Mouse (Mus musculus) limb, embryonic 10.5 days (tissue): Measurements from ENCODE around the gene Znfx1. TPM values are rescaled to one million over a fixed set of nuclear protein-coding genes. Genes with fewer than 3 reads are reported as not detected.

Source experiments
- DNase-seq: peaks from one replicate; pipeline ENCODE4 v3.0.0-alpha.2; 2017; ENCODE audit warnings: low spot score
- H3K27ac ChIP-seq: fragments of 300-500 bp; sonication (generic); 2 replicates; pipeline ENCODE4 v1.5.1; 2016; ENCODE audit warnings: mild to moderate bottlenecking
- H3K27me3 ChIP-seq: fragments of 300-500 bp; sonication (generic); 2 replicates; pipeline ENCODE4 v1.6.1; 2016; ENCODE audit warnings: low read depth, mild to moderate bottlenecking; ENCODE audit not compliant: poor library complexity, severe bottlenecking
- H3K36me3 ChIP-seq: fragments of 300-500 bp; sonication (generic); 2 replicates; pipeline ENCODE4 v1.6.1; 2016; ENCODE audit warnings: mild to moderate bottlenecking, moderate library complexity
- H3K4me1 ChIP-seq: fragments of 300-500 bp; sonication (generic); 2 replicates; pipeline ENCODE4 v1.6.1; 2016
- H3K4me3 ChIP-seq: fragments of 300-500 bp; sonication (generic); 2 replicates; pipeline ENCODE4 v1.5.1; 2016; ENCODE audit warnings: mild to moderate bottlenecking, moderate library complexity
- H3K9me3 ChIP-seq: fragments of 300-500 bp; sonication (generic); replicated peaks from 2 replicates; pipeline ENCODE4 v1.6.1; 2016; ENCODE audit warnings: mild to moderate bottlenecking
- WGBS: fragments of 180-500 bp; shearing (Covaris S2); methylation state at CpG from one replicate; pipeline ENCODE4 v1.1.7; 2016; 5-methylcytosine and 5-hydroxymethylcytosine counted together
- polyA plus RNA-seq: library from polyadenylated mRNA; unstranded; fragments of >200 nt; fragmentation: Nextera tagmentation; extraction: Ambion mirVana; gene quantifications from 2 replicates; pipeline ENCODE4 v1.2.1, GENCODE M21; 2016

Znfx1 gene
- polyA plus RNA-seq, 1 experiment from 2014 or later = 5.1 TPM

DNA sequence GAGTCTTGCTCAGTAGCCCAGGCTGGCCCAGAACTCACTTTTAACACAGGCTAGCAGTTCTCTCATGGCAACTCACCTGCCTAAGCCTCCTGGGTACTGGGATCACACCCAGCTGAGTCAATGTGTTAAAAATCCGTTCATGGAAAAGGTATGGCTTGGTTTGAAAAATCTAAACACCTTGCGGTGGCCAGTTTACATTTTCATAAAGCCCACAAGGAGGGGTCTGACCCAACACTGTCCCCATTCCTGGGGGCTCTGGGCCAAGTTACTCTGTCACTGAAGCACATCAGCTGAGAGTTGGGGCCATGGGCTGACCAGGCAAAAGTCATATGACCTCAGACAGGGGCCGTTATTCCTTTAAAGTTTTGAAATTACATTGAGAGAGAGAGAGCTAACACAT is 17.6 kb upstream of the Znfx1 start:
- H3K27ac ChIP-seq = 0 out of 2 replicates have a peak overlapping the region, but pooled peaks have one; percentile 53
- no peak overlapping the region for H3K4me3 ChIP-seq
- no peaks in the 10 kb centered on the region for H3K9me3 ChIP-seq
- H3K27me3 ChIP-seq = no peaks in the 10 kb centered on the region
- DNase-seq = no peak
- 81% methylated on average over 3 of the region's 3 CpGs for WGBS
- H3K36me3 ChIP-seq = no peaks in the 10 kb centered on the region
- peaks cover 38% of the 10 kb centered on the region for H3K4me1 ChIP-seq

DNA sequence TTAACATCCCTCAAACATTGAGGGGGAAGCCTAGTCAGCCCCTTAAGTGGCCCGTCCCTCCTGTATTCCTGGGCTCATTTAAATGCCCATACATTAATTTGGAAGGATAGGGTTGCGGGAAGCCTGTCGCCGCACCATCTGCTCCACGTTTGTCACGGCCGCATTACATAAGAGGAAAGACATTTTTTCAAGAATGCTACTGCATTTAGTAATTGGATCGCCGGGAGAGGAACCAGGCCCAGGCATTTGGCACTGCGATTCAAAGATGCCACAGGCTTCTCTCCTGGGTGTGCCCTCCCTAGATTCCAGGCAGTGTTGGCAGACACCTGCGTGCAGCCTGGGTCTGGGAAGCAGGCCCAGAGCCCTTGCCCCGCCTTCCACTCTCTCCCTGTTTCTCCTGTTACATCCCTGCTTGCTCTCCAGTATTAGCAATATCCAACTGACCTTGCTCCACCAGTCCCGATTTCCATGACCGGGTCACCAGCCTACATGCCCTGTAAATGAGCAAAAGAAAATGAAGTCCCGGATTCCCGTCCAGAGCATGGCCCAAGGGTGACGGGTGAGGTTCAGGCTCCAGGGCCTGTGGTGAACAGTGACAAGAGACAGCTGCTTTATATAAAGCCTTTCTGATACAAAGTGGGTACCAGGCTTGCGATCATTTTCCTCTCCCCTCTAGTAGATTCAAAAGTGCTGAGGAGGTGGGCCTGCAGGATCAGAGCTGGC is 16.9 kb upstream of the Znfx1 start:
- peaks cover 38% of the 10 kb centered on the region for H3K4me1 ChIP-seq
- no peaks in the 10 kb centered on the region for H3K9me3 ChIP-seq
- H3K4me3 ChIP-seq = no peak overlapping the region
- H3K36me3 ChIP-seq = no peaks in the 10 kb centered on the region
- no peak overlapping the region for H3K27ac ChIP-seq
- WGBS = 61% methylated on average over 18 of the region's 18 CpGs
- no peaks in the 10 kb centered on the region for H3K27me3 ChIP-seq
- DNase-seq = no peak

DNA sequence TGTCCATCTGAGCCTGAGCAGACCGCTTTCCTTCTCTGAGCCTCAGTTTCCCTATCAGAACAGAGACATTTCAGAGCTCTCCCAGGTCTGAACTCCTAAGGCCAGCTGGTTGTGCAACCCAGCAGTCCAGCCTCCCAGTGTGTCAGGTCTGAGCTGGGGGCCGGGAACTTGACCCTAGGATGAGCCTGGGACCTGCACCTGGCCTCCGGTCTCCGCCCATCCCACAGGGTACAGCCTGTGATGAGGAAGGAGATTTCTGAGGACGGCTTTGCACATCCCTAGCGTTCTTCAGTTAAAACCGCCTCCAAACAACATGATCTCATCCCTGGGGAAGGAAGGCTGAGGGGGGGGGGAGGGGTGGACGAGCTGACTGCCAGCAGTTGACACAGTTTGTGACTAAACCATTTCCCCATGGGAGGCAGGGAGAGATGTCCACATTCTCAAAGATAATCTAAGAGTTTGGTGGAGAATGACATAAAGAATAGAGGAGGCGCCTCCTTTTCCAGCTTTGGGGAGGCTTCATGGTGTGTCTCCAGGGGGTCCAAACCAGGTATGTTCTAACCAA is 16.2 kb upstream of the Znfx1 start:
- no peak overlapping the region for H3K4me3 ChIP-seq
- no peaks in the 10 kb centered on the region for H3K36me3 ChIP-seq
- H3K4me1 ChIP-seq = peaks cover 38% of the 10 kb centered on the region
- no peak overlapping the region for H3K27ac ChIP-seq
- DNase-seq = no peak
- WGBS = 63% methylated on average over 9 of the region's 9 CpGs
- no peaks in the 10 kb centered on the region for H3K27me3 ChIP-seq
- no peaks in the 10 kb centered on the region for H3K9me3 ChIP-seq

DNA sequence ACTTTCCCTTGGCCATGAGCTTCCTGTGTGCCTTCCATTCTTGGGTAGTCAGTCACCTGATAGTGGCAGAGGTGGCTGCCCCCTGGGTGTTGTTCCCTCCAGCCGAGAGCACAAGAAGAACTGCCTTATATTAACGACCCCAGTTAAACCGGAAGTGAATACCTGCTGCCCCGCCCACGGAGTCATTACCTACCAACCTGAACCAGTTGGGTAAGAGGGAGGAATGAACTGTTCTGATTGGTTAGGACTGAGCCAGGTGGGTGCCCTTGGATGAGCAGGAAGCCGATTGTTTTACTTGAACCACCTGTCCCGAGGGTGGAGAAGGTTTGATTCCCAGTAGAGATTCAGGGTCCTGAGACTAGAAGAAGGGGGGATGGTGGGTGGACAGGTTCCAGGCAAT is 15.7 kb upstream of the Znfx1 start:
- DNase-seq = no peak
- Histone ChIP-seq H3K36me3 (no peaks in the 10 kb centered on the region), H3K9me3 (no peaks in the 10 kb centered on the region), H3K27me3 (no peaks in the 10 kb centered on the region), H3K4me3 (no peak overlapping the region), H3K4me1 (peaks cover 38% of the 10 kb centered on the region), H3K27ac (no peak overlapping the region)
- WGBS = 37% methylated on average over 7 of the region's 7 CpGs

DNA sequence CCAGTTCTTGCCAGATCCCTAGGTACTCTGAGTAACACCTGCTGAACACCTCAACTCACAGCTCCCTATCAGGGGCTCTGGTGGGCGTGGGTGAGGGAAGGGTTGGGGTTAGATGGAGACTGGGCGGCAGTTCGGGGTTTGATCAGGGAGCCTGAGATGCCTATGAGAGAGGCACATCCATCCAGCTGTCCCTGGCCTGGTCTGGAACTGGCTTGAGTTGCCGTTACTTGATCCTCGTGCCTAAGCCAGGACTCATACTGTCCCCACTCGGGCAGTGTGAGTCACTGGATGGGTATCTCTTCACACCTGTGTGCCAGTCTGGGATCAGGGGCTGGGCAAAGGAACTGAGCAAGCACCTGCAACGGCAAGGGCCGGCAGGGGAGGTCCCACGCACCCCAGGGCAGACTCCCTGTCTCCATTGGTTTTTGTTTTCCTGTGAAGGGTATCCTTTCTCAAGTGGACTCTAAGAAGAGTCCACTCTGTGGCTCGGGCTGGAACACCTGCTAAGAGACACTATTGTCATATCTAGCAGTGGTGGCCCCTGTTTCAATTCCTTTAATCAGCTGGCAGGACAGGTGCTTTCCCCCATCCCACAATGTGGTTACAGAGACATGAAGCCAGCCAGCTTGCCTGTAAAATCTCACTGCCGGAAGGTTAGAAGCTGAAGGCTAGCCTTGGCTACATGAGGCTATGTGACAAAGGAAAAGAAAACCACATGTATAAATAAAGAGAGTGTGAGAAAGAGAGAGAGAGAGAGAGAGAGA is 14.6 kb upstream of the Znfx1 start:
- Histone ChIP-seq H3K4me1 (peaks cover 39% of the 10 kb centered on the region), H3K36me3 (no peaks in the 10 kb centered on the region), H3K27ac (no peak overlapping the region), H3K27me3 (no peaks in the 10 kb centered on the region), H3K9me3 (no peaks in the 10 kb centered on the region), H3K4me3 (no peak overlapping the region)
- WGBS = 85% methylated on average over 11 of the region's 11 CpGs
- DNase-seq = no peak

DNA sequence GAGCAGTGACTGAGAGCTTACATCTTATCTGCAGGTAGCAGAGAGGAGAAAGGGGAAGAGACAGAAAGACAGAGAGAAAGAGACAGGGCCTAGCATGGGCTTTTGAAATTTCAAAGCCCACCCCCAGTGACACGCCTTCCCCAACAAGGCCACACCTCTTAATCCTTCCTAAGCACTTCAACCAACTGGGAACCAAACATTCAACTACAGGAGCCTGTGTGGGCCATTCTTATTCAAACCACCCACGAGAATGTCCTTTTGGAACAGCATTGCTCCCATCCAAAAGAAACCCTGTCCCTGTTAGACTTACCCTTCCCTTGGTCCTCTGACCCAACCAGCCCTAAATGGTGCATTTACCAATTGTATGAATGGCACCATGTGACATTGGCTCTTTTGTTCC is 13.9 kb upstream of the Znfx1 start:
- Histone ChIP-seq H3K9me3 (no peaks in the 10 kb centered on the region), H3K4me3 (no peak overlapping the region), H3K4me1 (peaks cover 38% of the 10 kb centered on the region), H3K27me3 (no peaks in the 10 kb centered on the region), H3K27ac (no peak overlapping the region), H3K36me3 (no peaks in the 10 kb centered on the region)
- 74% methylated on average over 2 of the region's 2 CpGs for WGBS
- no peak for DNase-seq

DNA sequence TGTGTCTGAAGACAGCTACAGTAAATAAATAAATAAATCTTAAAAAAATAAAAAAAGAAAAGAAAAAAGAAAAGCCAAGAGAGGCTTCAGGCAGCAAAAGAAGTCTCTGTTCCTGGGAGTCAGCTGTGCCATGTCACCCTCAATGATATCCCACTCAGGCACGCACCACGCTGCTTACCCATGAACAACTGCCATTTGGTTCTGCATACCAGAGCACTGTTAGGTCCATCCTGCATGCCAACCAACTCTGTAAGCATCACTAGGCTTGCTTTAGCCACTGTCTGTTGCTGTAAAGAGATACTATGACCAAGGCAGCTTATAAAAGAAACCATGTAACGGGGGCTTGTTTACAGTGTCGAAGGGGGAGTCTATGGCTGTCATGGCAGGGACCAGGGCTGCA is 13.5 kb upstream of the Znfx1 start:
- 95% methylated on average over 4 of the region's 4 CpGs for WGBS
- Histone ChIP-seq H3K4me1 (peaks cover 38% of the 10 kb centered on the region), H3K4me3 (no peak overlapping the region), H3K27me3 (no peaks in the 10 kb centered on the region), H3K36me3 (no peaks in the 10 kb centered on the region), H3K9me3 (no peaks in the 10 kb centered on the region), H3K27ac (no peak overlapping the region)
- no peak for DNase-seq

DNA sequence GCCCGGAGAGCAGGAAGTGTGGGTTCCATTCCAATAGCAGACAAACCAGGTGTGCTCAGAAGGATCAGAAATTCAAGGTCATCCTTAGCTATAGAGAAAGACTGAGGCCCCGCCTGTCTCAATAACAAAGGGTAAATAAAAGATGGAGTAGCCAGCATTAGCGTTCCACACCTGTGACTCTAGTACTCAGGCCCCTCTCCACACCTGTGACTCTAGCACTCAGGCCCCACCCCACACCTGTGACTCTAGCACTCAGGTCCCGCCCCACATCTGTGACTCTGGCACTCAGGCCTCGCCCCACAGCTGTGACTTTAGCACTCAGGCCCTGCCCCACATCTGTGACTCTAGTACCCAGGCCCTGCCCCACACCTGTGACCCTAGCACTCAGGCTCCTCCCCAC is 11.8 kb upstream of the Znfx1 start:
- H3K9me3 ChIP-seq = no peaks in the 10 kb centered on the region
- DNase-seq = no peak
- no peak overlapping the region for H3K27ac ChIP-seq
- H3K36me3 ChIP-seq = no peaks in the 10 kb centered on the region
- 95% methylated on average over 5 of the region's 5 CpGs for WGBS
- no peaks in the 10 kb centered on the region for H3K27me3 ChIP-seq
- H3K4me1 ChIP-seq = peaks cover 32% of the 10 kb centered on the region
- no peak overlapping the region for H3K4me3 ChIP-seq

DNA sequence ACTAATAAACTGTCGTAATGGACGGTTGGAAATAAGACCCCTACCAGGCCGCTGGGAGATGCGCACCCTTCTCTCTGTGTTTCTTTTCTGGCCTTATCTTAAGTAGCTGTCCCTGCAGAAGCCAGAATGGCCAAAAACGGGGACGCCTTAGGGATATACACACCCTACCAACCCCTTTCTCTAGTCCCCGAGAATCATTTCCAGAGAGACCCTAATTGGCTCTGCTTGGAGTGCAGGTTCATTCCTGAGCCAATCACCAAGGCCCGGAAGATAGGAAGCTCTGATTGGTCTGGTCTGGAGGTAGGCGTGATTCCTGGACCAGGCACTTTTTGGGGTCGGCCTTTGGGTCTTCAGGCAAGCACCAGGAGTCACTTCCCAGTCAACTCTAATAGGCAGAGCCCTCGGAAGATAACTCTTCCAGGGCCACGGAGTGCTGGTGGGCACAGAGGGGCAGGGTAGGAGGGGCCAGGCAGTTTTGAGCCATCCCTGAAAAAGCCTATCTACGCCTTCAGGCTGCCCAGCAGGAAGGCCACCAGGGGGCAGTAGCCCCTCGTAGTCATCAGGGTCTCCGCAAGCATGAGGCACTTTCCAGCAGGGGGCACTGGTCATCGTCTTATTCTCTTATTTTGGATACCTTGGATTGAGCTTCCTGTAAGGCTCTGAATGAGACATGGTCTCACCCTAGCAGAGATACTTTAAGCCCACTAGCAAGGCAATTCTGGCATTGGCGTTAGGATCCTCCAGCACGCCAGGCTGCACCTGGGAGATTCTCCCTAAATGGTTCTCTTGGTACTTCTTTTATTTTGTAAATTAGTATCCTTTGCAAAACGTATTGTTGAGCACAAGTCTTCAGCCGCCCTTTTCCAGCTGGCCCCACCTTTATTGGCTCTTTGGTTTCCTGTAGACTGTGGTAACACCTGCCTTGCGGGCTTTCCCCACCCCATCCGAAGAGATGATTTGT is 9.1 kb upstream of the Znfx1 start:
- Histone ChIP-seq H3K27ac (peak overlapping the region; percentile 77), H3K4me1 (peaks cover 16% of the 10 kb centered on the region), H3K9me3 (no peaks in the 10 kb centered on the region), H3K36me3 (0 out of 2 replicates have a peak, but pooled peaks cover 2% of the 10 kb centered on the region), H3K27me3 (no peaks in the 10 kb centered on the region), H3K4me3 (peak overlapping the region; percentile 58)
- WGBS = 9% methylated on average over 22 of the region's 22 CpGs
- DNase-seq = peak; percentile 98

DNA sequence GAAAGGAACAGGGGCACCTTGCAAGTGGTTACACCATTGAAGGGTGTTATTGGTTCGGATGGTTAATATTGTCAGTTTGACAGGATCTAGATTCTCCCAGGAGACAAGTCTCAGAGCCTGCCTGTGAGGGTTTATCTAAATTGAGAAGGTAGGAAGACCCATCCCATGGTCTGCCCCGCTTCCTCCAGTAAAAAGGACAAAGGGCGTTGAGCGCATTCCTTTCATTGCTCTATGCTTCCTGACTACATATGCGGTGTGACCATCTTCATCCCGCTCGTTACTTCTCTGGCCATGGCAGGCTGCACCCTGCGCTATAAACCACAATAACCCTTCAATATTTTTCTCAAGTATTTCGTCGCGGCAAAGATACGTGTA is 8.4 kb upstream of the Znfx1 start:
- no peaks in the 10 kb centered on the region for H3K27me3 ChIP-seq
- no peaks in the 10 kb centered on the region for H3K9me3 ChIP-seq
- peak overlapping the region; percentile 77 for H3K27ac ChIP-seq
- WGBS = 23% methylated on average over 12 of the region's 12 CpGs
- DNase-seq = no peak
- H3K36me3 ChIP-seq = peaks cover 8% of the 10 kb centered on the region
- peaks cover 16% of the 10 kb centered on the region for H3K4me1 ChIP-seq
- H3K4me3 ChIP-seq = peak overlapping the region; percentile 58

DNA sequence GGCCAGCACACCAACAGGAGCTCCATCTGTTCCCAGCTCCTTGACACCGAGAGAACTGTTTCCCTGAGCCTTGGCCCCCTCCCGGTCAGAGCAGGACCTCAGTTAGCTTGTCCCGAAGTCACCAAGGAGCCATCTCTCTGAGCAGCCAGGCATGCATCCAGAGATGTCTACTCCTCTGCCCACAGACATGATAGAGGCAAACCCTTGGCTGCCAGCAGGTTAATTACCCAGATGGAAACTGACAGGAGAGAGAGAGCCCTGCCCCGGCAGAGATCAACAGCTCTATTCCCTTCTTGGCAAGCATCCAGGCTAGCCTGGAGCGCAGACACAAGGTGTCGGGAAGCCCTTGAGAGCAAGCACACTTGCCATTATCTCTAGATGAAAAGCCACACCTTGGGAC is 7.5 kb upstream of the Znfx1 start:
- Histone ChIP-seq H3K9me3 (no peaks in the 10 kb centered on the region), H3K27ac (no peak overlapping the region), H3K4me1 (peaks cover 18% of the 10 kb centered on the region), H3K36me3 (peaks cover 17% of the 10 kb centered on the region), H3K27me3 (no peaks in the 10 kb centered on the region), H3K4me3 (no peak overlapping the region)
- DNase-seq = no peak
- WGBS = 86% methylated on average over 6 of the region's 6 CpGs

DNA sequence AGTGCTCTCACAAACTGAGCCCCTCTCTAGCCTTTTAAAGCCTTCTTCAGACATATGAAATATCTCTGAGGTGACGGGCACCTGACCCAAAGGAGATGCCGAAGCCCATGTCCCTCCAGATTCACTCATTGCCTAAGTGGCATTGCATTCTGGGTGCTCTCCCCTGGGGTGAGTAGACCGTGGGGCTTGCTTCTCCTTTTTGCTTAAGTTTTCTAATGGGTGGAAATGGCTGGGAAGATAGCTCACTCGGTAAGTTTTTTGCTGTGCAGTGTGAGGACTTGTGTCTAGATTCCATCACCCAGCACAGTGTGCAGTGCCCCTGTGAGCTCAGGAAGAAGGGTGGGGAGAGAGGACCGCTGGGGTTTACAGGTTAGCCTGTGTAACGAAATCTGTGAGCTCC is 4.8 kb upstream of the Znfx1 start:
- peaks cover 27% of the 10 kb centered on the region for H3K4me1 ChIP-seq
- no peak overlapping the region for H3K27ac ChIP-seq
- H3K4me3 ChIP-seq = no peak overlapping the region; the same call in 1 of the 2 replicates
- H3K36me3 ChIP-seq = peaks cover 34% of the 10 kb centered on the region
- no peak for DNase-seq
- H3K27me3 ChIP-seq = no peaks in the 10 kb centered on the region
- no peaks in the 10 kb centered on the region for H3K9me3 ChIP-seq
- 57% methylated on average over 6 of the region's 6 CpGs for WGBS
